Mouse (Mus musculus): ENCODE measurements at regions not wholly inside any gene's neighbourhood (a gene's known extent, or its start where the extent isn't known, plus 50 kb on each side); places are given as distances from the start of the nearest gene placed in this dataset.

DNA sequence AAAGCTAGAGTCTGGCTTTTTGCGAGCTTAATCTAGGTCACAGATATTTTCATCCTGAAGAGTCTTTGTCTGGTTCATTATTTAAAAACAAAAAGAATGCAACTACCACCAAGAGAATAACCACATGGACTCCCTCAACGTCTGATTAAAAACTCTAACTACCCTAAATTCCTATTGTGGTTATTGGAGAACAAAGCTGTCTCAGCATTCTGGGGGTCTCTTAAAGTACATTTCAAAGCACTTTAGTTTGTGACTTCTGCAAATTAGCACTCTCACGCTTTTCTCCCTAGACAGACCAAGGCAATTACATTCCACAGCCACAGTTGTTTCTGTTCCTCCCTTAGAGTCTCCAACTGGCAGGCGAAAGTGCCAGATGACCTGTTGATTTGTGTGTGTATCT lies 2487.6 kb upstream of the 5930422O12Rik start:
- 46% methylated on average over 4 of the region's 4 CpGs for WGBS
- no peaks in the 10 kb centered on the region for H3K36me3 ChIP-seq (replicated peaks; ENCODE audit: control insufficient read depth, insufficient read depth)
- no peaks in the 10 kb centered on the region for H3K9me3 ChIP-seq (ENCODE audit: control insufficient read depth, low read length)
- DNase-seq (ENCODE audit: low spot score): no peak
- ATAC-seq (ENCODE audit: low FRiP score): no peak
- no peak overlapping the region for H3K27ac ChIP-seq
- H3K9ac ChIP-seq: no peak overlapping the region
- H3K27me3 ChIP-seq (ENCODE audit: control insufficient read depth, insufficient read depth, low read length): no peaks in the 10 kb centered on the region
- no peak overlapping the region for H3K4me2 ChIP-seq (replicated peaks)
- H3K4me3 ChIP-seq (replicated peaks; ENCODE audit: low read length): no peak overlapping the region
- no peaks in the 10 kb centered on the region for H3K4me1 ChIP-seq (replicated peaks; ENCODE audit: control insufficient read depth, insufficient read depth, low read length)

GRCm38 (mm10) chr8:30941511-30942175 lies 2486.9 kb upstream of the 5930422O12Rik start:
- no peaks in the 10 kb centered on the region for H3K27me3 ChIP-seq (ENCODE audit: control insufficient read depth, insufficient read depth, low read length)
- no peaks in the 10 kb centered on the region for H3K9me3 ChIP-seq (ENCODE audit: control insufficient read depth, low read length)
- no peaks in the 10 kb centered on the region for H3K36me3 ChIP-seq (replicated peaks; ENCODE audit: control insufficient read depth, insufficient read depth)
- H3K4me2 ChIP-seq (replicated peaks): no peak overlapping the region
- no peak overlapping the region for H3K4me3 ChIP-seq (replicated peaks; ENCODE audit: low read length)
- H3K4me1 ChIP-seq (replicated peaks; ENCODE audit: control insufficient read depth, insufficient read depth, low read length): no peaks in the 10 kb centered on the region
- whole genome bisulfite sequencing: 87% methylated on average over 11 of the region's 11 CpGs
- no peak for ATAC-seq (ENCODE audit: low FRiP score)
- no peak overlapping the region for H3K9ac ChIP-seq
- no peak for DNase-seq (ENCODE audit: low spot score)
- H3K27ac ChIP-seq: no peak overlapping the region

- no peak for DNase-seq (ENCODE audit: low spot score)
- 62% methylated on average over 10 of the region's 10 CpGs for WGBS
- H3K27ac ChIP-seq: no peak overlapping the region
Observed at GRCm38 (mm10) chr8:30946154-30947065, 2482.1 kb upstream of the 5930422O12Rik start.

DNA sequence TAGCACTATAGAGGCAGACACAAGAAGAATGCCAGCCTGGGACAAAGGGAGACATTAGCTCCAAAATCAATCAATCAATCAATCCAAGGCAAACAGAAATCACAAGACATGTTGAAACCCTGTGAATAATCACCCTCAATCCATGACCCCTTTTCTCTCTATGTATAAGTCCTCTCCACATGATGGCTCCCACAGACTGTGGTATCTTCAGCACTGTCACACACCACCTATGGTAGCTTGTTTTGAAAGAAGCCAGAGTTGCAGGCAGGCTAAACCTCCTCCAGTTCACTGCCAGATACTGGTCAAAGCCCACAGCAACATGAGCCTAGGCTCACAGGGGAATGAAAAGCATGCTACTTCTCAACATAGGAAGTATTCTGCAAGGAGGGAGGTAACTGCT lies 2475.7 kb upstream of the 5930422O12Rik start:
- Histone ChIP-seq H3K9ac (no peak overlapping the region), H3K4me2 (replicated peaks) (no peak overlapping the region), H3K27me3 (ENCODE audit: control insufficient read depth, insufficient read depth, low read length) (no peaks in the 10 kb centered on the region), H3K4me1 (replicated peaks; ENCODE audit: control insufficient read depth, insufficient read depth, low read length) (no peaks in the 10 kb centered on the region), H3K4me3 (replicated peaks; ENCODE audit: low read length) (no peak overlapping the region), H3K36me3 (replicated peaks; ENCODE audit: control insufficient read depth, insufficient read depth) (no peaks in the 10 kb centered on the region), H3K27ac (no peak overlapping the region), H3K9me3 (ENCODE audit: control insufficient read depth, low read length) (no peaks in the 10 kb centered on the region)
- DNase-seq (ENCODE audit: low spot score) (no peak), ATAC-seq (ENCODE audit: low FRiP score) (no peak)

More at GRCm38 (mm10) chr8:30946154-30947065, 2482.1 kb upstream of the 5930422O12Rik start:
- Histone ChIP-seq H3K4me2 (replicated peaks) (no peak overlapping the region), H3K4me1 (replicated peaks; ENCODE audit: control insufficient read depth, insufficient read depth, low read length) (no peaks in the 10 kb centered on the region), H3K4me3 (replicated peaks; ENCODE audit: low read length) (no peak overlapping the region), H3K9ac (no peak overlapping the region), H3K27me3 (ENCODE audit: control insufficient read depth, insufficient read depth, low read length) (no peaks in the 10 kb centered on the region), H3K9me3 (ENCODE audit: control insufficient read depth, low read length) (no peaks in the 10 kb centered on the region), H3K36me3 (replicated peaks; ENCODE audit: control insufficient read depth, insufficient read depth) (no peaks in the 10 kb centered on the region)
- ATAC-seq (ENCODE audit: low FRiP score): peak; percentile 37; the same call in 1 of the 2 replicates

DNA sequence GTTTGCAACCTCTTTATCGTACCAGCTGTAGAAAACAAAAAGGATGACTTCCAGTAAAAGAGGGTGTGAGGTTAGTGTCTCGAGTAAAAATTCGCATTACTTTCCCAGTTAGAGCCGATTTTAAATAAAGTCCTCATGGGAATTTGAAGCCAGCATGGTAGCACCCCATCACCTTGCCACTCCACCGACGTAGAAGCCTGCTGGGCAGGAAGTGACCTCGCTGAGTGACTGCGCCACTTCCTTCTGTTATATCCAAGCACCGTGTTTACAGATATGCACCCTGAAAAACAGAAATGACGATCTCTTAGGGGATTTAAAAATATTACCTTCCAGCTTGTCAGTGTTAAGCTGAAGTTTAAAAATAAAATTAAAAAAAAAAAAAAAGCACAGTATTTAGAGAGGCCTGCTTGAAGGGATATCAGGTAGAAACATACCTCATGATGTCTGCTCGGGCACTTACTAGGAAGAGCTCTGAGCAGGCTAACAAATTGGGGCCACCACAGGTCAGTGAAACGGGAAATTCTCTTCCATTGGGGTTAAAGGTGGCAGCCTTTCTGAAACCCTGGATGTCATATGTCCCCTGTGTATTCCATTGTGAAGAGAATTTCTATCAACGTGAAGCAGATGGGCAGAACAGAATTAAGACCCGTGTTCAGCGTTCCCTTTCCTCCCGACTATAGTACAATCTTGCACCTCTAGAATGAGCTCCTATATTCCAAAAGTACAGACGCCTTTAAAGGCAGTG lies 2468.9 kb upstream of the 5930422O12Rik start:
- 37% methylated on average over 17 of the region's 17 CpGs for WGBS
- Histone ChIP-seq H3K4me3 (replicated peaks; ENCODE audit: low read length) (peak overlapping the region; percentile 20), H3K9ac (0 out of 2 replicates have a peak overlapping the region, but pooled peaks have one; percentile 20)

GRCm38 (mm10) chr8:30960486-30960885 lies 2468.0 kb upstream of the 5930422O12Rik start:
- Histone ChIP-seq H3K9me3 (ENCODE audit: control insufficient read depth, low read length) (no peaks in the 10 kb centered on the region), H3K36me3 (replicated peaks; ENCODE audit: control insufficient read depth, insufficient read depth) (no peaks in the 10 kb centered on the region), H3K4me1 (replicated peaks; ENCODE audit: control insufficient read depth, insufficient read depth, low read length) (no peaks in the 10 kb centered on the region; the same call in 1 of the 2 replicates), H3K27ac (no peak overlapping the region), H3K9ac (no peak overlapping the region), H3K4me3 (replicated peaks; ENCODE audit: low read length) (no peak overlapping the region), H3K4me2 (replicated peaks) (no peak overlapping the region), H3K27me3 (ENCODE audit: control insufficient read depth, insufficient read depth, low read length) (no peaks in the 10 kb centered on the region)
- DNase-seq (ENCODE audit: low spot score): no peak
- 62% methylated on average over 8 of the region's 8 CpGs for WGBS
- no peak for ATAC-seq (ENCODE audit: low FRiP score)

More for the DNA sequence above, 2468.9 kb upstream of the 5930422O12Rik start:
- no peaks in the 10 kb centered on the region; the same call in 1 of the 2 replicates for H3K4me1 ChIP-seq (replicated peaks; ENCODE audit: control insufficient read depth, insufficient read depth, low read length)
- no peak overlapping the region for H3K27ac ChIP-seq
- H3K36me3 ChIP-seq (replicated peaks; ENCODE audit: control insufficient read depth, insufficient read depth): no peaks in the 10 kb centered on the region
- peak overlapping the region; percentile 46 for H3K4me2 ChIP-seq (replicated peaks)
- no peak for ATAC-seq (ENCODE audit: low FRiP score)
- no peaks in the 10 kb centered on the region for H3K27me3 ChIP-seq (ENCODE audit: control insufficient read depth, insufficient read depth, low read length)
- no peak for DNase-seq (ENCODE audit: low spot score)
- no peaks in the 10 kb centered on the region for H3K9me3 ChIP-seq (ENCODE audit: control insufficient read depth, low read length)

DNA sequence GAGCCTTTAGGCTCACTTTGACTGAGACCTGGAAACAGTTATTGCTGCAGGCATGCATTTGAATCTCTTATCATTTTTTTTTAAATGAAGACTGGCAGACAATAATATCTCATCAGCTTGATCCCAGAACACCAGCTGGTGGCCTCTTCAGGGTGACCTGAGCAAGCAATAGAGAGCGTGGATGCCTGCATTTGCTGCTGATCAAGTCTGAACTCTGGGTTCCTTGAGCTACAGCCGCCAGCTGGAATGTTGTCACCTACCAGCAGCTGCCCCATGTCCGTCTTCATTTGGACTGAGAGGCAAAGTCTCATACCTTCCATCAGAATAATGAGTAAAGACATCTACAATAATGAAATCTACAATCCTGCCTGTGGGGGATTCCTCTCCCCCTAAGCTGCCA lies 2466.3 kb upstream of the 5930422O12Rik start:
- H3K4me1 ChIP-seq (replicated peaks; ENCODE audit: control insufficient read depth, insufficient read depth, low read length): no peaks in the 10 kb centered on the region; the same call in 1 of the 2 replicates
- ATAC-seq (ENCODE audit: low FRiP score) (no peak), DNase-seq (ENCODE audit: low spot score) (no peak)
- no peak overlapping the region for H3K4me3 ChIP-seq (replicated peaks; ENCODE audit: low read length)
- H3K36me3 ChIP-seq (replicated peaks; ENCODE audit: control insufficient read depth, insufficient read depth): no peaks in the 10 kb centered on the region
- WGBS: 61% methylated on average over 3 of the region's 3 CpGs
- no peaks in the 10 kb centered on the region for H3K9me3 ChIP-seq (ENCODE audit: control insufficient read depth, low read length)
- no peak overlapping the region for H3K4me2 ChIP-seq (replicated peaks)
- H3K27ac ChIP-seq: no peak overlapping the region
- no peaks in the 10 kb centered on the region for H3K27me3 ChIP-seq (ENCODE audit: control insufficient read depth, insufficient read depth, low read length)
- H3K9ac ChIP-seq: no peak overlapping the region

- 72% methylated on average over 2 of the region's 2 CpGs for WGBS
- H3K9me3 ChIP-seq (ENCODE audit: control insufficient read depth, low read length): no peaks in the 10 kb centered on the region
- no peak overlapping the region for H3K27ac ChIP-seq
- no peaks in the 10 kb centered on the region for H3K4me1 ChIP-seq (replicated peaks; ENCODE audit: control insufficient read depth, insufficient read depth, low read length)
- no peak for DNase-seq (ENCODE audit: low spot score)
- H3K9ac ChIP-seq: no peak overlapping the region
- no peak overlapping the region for H3K4me2 ChIP-seq (replicated peaks)
- ATAC-seq (ENCODE audit: low FRiP score): no peak
- H3K36me3 ChIP-seq (replicated peaks; ENCODE audit: control insufficient read depth, insufficient read depth): no peaks in the 10 kb centered on the region
- no peaks in the 10 kb centered on the region for H3K27me3 ChIP-seq (ENCODE audit: control insufficient read depth, insufficient read depth, low read length)
- H3K4me3 ChIP-seq (replicated peaks; ENCODE audit: low read length): no peak overlapping the region
Observed at GRCm38 (mm10) chr8:30982814-30983213, 2445.7 kb upstream of the 5930422O12Rik start.

- Histone ChIP-seq H3K4me1 (replicated peaks; ENCODE audit: control insufficient read depth, insufficient read depth, low read length) (no peaks in the 10 kb centered on the region), H3K4me3 (replicated peaks; ENCODE audit: low read length) (no peak overlapping the region), H3K4me2 (replicated peaks) (no peak overlapping the region), H3K27me3 (ENCODE audit: control insufficient read depth, insufficient read depth, low read length) (no peaks in the 10 kb centered on the region), H3K9ac (no peak overlapping the region), H3K27ac (no peak overlapping the region), H3K36me3 (replicated peaks; ENCODE audit: control insufficient read depth, insufficient read depth) (no peaks in the 10 kb centered on the region), H3K9me3 (ENCODE audit: control insufficient read depth, low read length) (no peaks in the 10 kb centered on the region)
- 82% methylated on average over 5 of the region's 5 CpGs for WGBS
- ATAC-seq (ENCODE audit: low FRiP score) (no peak), DNase-seq (ENCODE audit: low spot score) (no peak)
Observed at GRCm38 (mm10) chr8:30988051-30988450, 2440.5 kb upstream of the 5930422O12Rik start.

Data from hindbrain, embryonic 14.5 days (tissue).